Mouse (Mus musculus) liver, adult (tissue): Measurements from ENCODE around the gene Col4a3.

Source experiments
- GATA4 ChIP-seq: IDR thresholded peaks from 2 replicates; pipeline ENCODE4 v1.6.1; 2014; ENCODE audit warnings: mild to moderate bottlenecking, low read length; ENCODE audit not compliant: insufficient replicate concordance

The Col4a3 gene

DNA sequence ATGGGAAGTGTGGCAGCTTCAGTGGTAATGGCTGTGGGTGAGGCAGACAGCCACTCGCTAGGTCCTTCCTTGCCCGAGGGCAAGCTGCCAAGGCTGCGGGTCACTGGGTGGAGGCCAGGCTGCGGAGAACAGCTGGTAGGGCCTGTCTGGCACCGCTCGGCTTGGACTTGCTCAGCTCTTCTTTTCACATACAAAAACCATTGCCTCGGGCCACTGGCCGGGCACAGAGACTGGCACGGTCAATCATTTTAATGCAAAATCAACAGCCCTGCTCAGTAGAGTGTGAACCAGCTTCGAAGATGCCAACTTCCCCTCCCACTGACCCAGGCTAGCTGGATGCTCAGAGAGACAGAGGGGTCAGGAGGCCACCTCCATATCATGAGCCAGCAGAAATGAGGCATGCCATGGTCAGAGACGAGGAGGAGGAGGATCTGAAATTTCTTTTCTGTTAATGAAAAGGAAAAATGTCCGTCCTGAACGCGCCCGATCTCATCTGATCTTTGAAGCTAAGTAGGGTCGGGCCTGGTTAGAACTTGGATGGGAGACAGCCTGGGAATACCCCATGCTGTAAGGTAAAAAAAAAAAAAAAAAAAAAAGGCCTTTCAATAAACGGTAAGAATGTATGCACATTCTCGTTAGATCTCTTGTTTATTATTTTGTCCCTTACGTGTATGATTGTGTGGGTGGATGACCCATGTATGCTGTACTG is 48.0 kb downstream of the Col4a3 start:
- no peak for TF ChIP-seq GATA4

DNA sequence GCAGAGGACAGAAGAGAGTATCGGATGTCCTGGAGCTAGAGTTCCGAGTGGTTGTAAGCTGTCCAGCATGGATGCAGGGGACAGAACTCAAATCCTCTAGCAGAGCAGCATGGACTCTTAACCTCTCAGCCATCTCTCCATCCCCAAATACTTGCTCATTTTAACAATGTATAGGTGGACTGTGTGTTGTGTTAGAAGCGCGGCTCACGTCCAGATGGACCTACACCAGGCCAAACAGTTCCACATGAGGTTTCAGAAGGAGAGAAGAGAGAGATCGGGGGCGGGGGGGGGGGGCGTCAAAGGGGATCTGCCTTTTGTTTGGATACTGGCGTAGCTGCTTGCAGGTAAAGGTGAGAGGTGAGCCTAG is 48.5 kb downstream of the Col4a3 start:
- no peak for TF ChIP-seq GATA4

DNA sequence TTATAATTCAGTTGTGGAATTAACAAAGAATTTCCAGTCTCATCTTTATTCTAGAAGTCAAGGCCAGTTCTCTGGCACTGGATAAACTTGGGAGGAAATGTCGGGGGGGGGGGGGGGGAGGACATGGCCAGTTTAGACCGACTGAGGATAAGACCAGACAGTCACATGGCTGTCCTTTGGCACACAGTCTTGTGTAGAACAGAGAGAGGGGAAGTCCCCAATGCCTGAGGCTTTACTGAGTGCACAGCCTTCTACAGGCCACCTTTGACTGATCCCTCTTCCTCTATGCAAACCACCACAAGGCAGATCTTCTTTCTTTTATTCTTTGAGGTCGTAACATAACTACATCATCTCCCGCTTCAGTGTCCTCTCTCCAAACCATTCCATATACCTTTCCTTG is 49.6 kb downstream of the Col4a3 start:
- TF ChIP-seq GATA4 = no peak

DNA sequence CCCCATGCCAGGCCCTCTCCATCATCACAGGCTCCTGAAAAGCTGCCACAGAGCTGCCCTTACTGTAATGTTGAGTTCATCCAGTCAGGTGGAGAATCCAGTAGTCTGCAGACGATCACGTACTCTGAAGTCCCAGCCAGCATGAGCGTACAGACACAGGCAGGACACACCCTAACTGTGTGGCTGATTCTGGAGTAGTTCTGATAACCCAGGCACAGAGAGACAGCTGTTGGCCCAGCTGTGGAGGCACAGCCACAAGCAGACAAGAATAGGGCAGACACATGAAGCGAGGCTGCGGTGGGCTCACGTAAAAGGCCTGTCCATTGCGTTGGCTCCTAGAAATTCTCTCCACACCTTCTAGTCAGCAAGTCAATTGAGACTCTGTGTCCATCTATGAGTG is 50.7 kb downstream of the Col4a3 start:
- TF ChIP-seq GATA4 = no peak

DNA sequence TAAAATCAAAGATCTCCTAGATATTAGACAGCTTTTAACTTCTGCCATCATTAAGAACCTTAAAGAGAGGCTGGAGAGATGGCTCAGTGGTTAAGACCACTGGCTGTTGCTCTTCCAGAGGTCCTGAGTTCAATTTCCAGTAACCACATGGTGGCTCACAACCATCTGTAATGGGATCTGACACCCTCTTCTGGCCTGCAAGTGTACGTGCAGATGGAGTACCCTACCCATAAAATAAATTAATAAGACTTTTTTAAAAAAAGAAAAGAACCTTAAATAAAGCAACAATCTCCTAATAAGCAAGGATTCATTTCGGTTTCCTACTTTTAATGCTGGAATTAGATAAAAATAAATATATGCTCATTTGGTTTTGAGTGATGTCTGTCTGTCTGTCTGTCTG is 51.7 kb downstream of the Col4a3 start:
- TF ChIP-seq GATA4 = no peak

DNA sequence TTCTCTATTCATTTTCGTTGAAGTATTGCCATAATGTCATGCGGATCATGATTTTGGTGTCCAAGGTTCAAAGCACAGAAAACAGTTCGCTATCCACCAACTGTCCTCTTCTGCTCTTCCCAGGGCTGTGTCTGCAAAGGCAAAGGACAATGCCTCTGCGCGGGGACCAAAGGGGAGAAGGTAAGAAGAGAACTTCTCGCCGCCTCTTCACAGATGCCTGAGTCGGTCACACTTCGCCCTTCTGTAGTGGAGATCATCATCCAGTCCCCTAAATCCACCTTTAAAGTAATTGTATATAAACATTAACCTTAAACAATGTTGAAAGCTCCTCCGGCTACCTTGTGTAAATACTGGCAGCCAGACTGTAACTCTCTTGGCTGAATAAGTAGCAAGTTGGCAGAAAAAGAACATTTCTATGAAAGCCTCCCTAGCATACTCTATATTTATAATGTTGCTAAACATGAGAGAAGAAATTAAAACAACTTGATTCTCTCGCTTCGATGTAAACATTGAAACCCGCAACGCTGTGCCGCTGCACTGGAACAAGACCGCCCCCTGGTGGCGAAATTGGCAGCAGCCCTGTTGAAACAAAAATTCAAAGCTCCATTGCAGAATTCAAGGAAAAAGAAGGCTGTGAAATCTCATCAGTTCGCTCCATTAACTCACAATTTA is 54.7 kb downstream of the Col4a3 start:
- no peak for TF ChIP-seq GATA4

DNA sequence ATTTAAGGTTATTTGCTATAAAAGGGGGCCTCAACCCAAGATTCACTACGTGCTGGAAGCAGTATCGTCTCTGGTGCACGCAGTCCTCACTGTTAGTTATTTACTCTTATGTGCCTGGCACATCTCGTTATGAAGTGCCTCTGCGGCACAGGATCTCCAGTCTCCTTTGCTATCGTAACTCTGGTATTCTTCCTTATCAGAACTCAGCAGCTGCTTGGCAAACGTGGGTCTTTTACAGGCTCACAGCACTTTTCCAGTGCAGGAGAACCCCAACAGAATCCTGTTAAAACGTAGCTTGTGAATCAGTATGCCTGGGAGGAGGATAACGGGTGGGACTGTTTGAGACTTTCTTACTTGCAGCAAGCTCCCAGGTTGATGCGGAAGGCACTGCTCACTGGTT is 61.3 kb downstream of the Col4a3 start:
- TF ChIP-seq GATA4 = no peak

DNA sequence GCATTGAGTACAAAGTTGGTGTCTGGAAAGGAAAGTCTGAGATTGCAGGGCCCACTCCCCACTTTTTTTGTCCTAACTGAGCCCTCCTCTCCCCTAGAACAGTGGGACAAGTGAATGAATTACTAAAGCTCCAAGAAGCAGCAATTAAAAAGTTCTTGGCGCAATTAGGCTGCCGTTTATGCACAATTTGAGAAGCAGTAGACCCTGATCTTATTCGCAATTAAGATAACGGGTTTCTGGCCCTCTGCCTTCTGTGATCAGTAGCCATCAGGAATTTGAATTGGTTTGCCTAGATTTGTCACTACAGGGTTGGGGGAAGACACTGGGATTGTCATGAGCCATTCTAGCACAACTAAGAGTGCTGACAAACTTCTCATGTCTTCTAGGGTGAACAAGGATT is 64.1 kb downstream of the Col4a3 start:
- TF ChIP-seq GATA4 = no peak

DNA sequence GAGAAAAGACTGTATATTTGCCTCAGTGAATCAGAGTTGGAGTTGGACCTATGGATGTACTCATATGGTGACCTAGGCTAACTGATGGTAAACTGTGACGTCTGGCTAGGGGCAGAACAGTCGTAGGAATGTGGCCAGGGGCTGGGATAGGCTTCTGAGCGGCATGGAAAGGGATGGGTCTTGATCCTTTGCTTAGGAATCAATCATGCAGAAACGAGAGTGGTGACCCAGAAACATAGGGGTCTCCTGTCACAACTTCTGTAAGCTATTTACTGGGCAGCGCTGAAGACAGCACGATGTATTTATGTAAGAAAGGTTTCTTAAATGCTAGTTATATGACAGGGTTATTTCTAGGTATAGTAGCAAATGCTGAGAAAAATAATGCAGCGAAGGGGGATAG is 67.3 kb downstream of the Col4a3 start:
- TF ChIP-seq GATA4 = no peak

DNA sequence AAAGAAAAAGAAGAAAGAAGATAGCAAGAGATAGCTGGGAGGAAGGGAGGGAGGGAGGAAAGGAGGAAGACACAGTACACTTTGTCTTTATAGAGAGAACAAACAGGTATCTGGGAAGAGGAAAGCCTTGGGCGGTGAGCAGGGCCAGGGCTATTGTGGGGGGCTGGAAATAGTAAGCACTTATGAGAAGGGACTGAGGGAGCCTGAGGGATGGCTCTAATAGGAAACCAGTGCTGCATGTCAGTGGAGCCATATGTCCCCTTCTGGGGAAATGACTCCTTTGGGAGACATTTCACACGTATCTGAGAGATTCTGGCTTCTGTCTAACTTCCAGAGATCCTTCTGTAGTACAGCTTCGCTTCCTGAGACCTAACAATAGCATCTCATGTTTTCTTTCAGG is 69.7 kb downstream of the Col4a3 start:
- no peak for TF ChIP-seq GATA4

DNA sequence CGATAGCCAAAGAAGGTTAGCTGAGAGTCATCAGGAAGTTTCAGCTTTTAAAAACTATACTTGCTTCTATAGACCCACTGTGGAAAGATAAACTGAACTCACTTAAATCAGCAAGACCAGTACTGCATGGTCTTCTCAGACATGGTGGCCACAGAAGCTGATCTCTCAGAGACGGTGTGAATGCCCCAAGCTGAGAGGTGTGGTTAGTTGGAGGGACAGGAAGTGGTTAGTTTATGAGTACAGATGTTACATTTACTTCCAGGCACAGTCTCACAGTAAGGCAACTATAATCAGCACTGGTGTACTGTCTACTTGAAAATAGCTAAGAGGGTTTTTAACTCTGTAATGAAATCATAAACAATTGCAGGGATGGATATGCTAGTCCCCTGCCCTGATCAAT is 75.5 kb downstream of the Col4a3 start:
- no peak for TF ChIP-seq GATA4

DNA sequence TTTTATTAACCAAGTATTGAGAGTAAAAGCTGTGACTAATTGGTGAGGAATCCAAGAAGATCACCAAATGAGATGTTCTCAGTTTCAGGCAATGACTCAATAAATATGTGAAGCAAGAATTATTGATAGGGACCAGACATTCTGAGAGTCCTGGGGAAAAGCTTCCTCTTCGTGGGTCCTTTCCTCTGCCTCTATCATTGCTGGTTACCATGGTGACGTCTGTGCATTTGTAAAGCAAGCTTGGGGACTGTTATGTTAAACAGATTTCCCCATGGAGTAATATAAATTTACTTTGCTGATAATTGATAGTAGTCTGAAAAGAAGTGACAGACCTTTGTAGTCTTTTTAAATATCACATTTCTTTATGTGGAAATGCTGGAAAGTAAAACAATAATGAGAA is 76.8 kb downstream of the Col4a3 start:
- no peak for TF ChIP-seq GATA4

DNA sequence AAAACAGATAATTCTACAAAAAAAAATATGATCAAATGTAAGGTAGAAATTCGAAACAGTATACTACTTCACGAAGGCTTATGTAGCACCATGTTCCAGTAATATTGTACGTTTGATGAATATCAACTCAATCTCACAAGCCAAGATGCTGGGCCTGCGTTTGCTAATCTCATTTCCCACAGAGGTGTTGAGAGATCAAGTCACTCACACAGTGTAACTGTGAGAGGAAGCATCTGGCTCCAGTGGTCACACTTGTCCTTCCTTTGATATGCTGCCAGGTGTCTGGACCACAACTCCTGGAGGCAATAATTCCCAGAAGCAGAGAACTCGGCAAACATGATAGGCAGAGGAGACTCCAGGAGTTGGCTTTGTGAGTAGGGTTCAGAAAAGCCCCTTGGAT is 99.6 kb downstream of the Col4a3 start:
- TF ChIP-seq GATA4 = no peak

DNA sequence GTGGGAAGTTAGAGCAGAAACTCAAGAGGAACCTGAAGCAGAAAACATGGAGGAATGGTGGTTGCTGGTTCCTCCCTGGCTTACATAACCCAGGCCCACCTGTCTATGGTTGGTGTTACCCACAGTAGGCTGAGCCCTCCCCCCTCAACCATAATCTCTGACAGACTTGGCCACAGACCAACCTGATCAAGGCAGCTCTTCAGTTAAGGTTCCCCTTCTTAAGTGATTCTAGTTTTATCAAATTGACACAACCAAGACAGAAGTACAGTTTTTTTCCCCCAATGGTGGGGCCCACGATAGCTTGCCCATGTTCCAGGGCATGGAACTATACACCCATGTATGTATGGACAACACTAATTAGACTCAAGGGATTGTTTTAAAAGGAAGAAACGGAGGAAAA is 100.1 kb downstream of the Col4a3 start:
- TF ChIP-seq GATA4 = no peak

DNA sequence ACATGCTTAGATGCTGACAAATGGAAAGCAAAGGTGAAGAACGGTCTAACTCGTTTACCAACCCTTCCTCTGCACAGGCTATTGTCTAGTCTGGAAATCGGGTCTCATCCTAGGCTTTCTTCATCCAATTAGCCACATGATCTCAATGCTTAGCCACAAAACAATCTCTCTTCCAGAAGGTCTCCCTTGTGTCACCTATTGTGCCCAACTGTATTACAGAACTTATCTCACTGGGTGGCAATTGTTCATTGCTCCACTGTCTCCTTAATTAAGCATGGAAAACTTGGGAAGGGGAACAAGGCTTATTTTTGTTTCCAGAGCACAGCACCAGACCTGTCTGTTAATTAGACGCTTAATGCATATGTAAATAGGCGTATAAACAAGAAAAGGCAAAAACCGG is 101.2 kb downstream of the Col4a3 start:
- no peak for TF ChIP-seq GATA4

DNA sequence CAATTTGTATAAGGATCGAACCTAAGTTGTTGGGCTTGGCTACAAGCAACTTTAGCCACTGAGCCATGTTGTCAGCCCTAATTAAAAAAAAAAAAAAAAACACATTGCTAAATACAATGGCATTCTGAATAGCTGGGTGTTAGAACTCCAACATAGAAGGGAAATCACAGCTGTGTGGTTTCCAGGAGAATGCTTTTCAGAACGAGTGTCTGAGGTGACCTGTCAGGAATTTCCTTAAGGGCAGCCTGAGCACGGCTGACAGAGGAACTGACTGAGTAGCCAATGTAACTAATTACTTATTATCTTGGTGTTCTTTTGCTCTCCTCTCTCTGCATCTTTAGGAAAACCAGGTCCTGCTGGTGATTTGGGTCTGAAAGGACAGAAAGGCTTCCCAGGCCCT is 109.2 kb downstream of the Col4a3 start:
- TF ChIP-seq GATA4 = no peak
